Mouse (Mus musculus): ENCODE data around the gene Haao.

DNA sequence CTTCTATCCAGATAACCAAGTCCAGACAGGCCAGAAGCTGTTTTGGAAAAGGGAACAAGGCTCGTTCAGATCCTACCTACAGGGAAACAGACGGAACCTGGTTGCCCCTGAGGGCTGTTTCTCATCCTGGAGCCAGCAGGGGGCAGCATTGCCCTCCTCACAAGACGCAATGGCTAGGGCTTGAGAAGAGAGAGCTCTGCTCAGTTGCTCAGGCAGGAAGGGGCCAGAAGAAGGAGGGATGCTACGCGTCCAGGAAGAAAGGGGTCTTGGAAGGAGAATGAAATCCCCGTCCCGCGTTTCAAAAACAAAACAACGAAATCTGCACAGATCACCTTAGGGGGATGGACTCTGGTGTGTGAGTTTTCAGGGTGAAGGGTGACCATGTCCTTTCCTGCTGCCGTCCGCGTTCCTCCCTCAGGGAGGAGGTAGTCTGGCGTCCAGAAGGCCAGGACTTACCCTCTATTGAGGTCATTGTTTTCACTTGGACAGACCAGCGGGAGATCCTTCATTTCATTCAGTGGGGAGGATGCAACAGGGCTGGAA is 25.1 kb upstream of the Haao start:
- peak; percentile 96 for TF ChIP-seq CTCF (IDR thresholded peaks at IDR 0.05; ENCODE audit: low read depth, low read length)
- TF ChIP-seq POLR2A (IDR thresholded peaks at IDR 0.05; ENCODE audit: extremely low read depth, insufficient read depth, low read length) = no peak
